Mouse (Mus musculus) neural tube, embryonic 14.5 days (tissue): ENCODE results near the gene Rad9a. TPM values are rescaled to one million over a fixed set of nuclear protein-coding genes. Genes with fewer than 3 reads are reported as not detected.
A peak's percentile ranks its signal among the peaks of the same experiment; 100 is the strongest.

Experiments used
- ATAC-seq: fragments of 200-750 bp; cut with Nextera tagmentation; 2 replicates; pipeline ENCODE4 v1.8.0; 2017; ENCODE audit warnings: low read depth, mild to moderate bottlenecking, moderate TSS enrichment, moderate library complexity
- H3K27ac ChIP-seq: fragments of 300-500 bp; sonication (generic); 2 replicates; pipeline ENCODE4 v1.5.1; 2014; ENCODE audit warnings: low read depth, mild to moderate bottlenecking, control low read depth, low read length, moderate library complexity, mixed read lengths
- H3K27me3 ChIP-seq: fragments of 300-500 bp; sonication (generic); 2 replicates; pipeline ENCODE4 v1.6.1; 2014; ENCODE audit warnings: low read length; ENCODE audit not compliant: control insufficient read depth, insufficient read depth
- H3K36me3 ChIP-seq: fragments of 300-500 bp; sonication (generic); 2 replicates; pipeline ENCODE4 v1.6.1; 2014; ENCODE audit warnings: low read length, mixed read lengths; ENCODE audit not compliant: control insufficient read depth, insufficient read depth
- H3K4me1 ChIP-seq: fragments of 300-500 bp; sonication (generic); 2 replicates; pipeline ENCODE4 v1.6.1; 2014; ENCODE audit warnings: low read length; ENCODE audit not compliant: control insufficient read depth, insufficient read depth
- H3K4me2 ChIP-seq: fragments of 300-500 bp; sonication (generic); 2 replicates; pipeline ENCODE4 v1.6.1; 2014; ENCODE audit warnings: mild to moderate bottlenecking, low read depth, low read length, control low read depth
- H3K4me3 ChIP-seq: fragments of 300-500 bp; sonication (generic); 2 replicates; pipeline ENCODE4 v1.5.1; 2014; ENCODE audit warnings: low read depth, low read length, control low read depth, mixed read lengths
- H3K9ac ChIP-seq: fragments of 300-500 bp; sonication (generic); replicated peaks from 2 replicates; pipeline ENCODE4 v1.6.1; 2014; ENCODE audit warnings: low read depth, mild to moderate bottlenecking, control low read depth, low read length, mixed read lengths
- H3K9me3 ChIP-seq: fragments of 300-500 bp; sonication (generic); 2 replicates; pipeline ENCODE4 v1.6.1; 2016; ENCODE audit warnings: low read length; ENCODE audit not compliant: control insufficient read depth
- WGBS: fragments of 180-500 bp; shearing (Covaris S2); extraction: QIAGEN DNeasy Blood & Tissue Kit; methylation state at CpG from one replicate; pipeline ENCODE4 v1.1.7; 2014; 5-methylcytosine and 5-hydroxymethylcytosine counted together
- polyA plus RNA-seq: library from polyadenylated mRNA; unstranded; fragments of >200 nt; fragmentation: Nextera tagmentation; extraction: Ambion mirVana; gene quantifications from 2 replicates; pipeline ENCODE4 v1.2.1, GENCODE M21; 2014

Gene Rad9a
- polyA plus RNA-seq, 1 experiment from 2014 or later: 23.0 TPM

DNA sequence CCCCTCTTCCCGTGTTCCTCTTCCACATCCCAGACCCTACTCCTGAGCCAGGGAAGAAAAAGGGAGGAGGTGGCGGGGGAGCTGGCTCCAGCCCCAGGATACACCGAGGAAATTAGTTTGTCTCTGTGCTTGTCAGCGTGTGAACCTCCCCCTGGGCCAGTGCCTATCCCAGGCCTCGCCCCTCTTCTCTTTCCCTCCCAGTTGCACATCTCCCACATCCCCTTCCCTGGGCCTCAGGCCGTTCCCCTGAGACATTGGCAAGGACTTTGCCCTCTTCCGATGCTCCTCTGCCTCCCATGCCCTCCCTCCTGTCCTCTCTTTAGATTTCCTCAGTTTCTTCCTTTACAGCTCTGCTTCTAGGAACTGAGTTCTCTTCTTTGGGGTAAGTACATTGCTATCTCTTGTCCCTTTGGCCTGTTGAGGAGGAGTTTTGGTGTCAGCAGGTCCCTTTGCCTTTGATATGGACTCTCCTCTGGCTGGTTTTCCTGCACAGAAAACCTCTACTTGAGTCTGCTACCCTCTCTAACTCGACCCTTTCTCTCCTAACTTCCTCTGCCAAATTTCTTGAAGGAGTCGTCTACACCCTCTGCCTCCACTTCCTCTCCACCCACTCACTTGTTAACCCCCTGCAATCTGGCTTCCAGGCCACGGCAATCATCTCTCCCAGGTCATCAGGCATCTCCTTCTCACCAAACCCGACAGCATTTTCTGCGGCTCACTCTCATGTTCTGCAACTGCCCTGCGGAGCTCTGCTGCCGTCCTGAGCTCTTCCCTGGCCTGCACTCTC is 19.7 kb upstream of the Rad9a start:
- H3K4me1 ChIP-seq: no peaks in the 10 kb centered on the region
- ATAC-seq: peak; percentile 21; the same call in 1 of the 2 replicates
- no peaks in the 10 kb centered on the region for H3K36me3 ChIP-seq
- peaks cover 6% of the 10 kb centered on the region; the same call in 1 of the 2 replicates for H3K27me3 ChIP-seq
- H3K4me3 ChIP-seq: no peak overlapping the region
- H3K9ac ChIP-seq: no peak overlapping the region
- WGBS: 44% methylated on average over 14 of the region's 14 CpGs
- H3K9me3 ChIP-seq: no peaks in the 10 kb centered on the region
- no peak overlapping the region for H3K4me2 ChIP-seq
- no peak overlapping the region for H3K27ac ChIP-seq

DNA sequence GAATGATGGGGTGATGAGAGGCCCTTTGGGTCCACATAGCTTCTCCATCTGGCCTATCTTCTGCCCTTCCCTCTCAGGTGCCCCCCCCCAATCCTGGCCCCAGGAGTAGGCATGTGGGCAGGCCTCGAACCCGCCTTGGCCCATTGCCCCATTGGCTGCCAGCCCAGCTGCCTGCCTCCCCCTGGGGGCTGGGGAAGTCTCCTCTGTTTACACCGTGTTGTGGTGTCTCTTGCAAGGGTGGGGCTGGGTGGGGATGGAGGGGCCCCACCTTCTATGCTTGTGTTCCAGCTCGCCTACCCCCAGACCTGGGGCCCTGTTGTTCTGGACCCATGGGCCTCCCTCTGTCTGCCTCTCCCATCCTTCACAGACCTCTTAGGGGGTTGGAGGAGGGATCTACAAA is 19.0 kb upstream of the Rad9a start:
- H3K36me3 ChIP-seq: no peaks in the 10 kb centered on the region
- peaks cover 6% of the 10 kb centered on the region; the same call in 1 of the 2 replicates for H3K27me3 ChIP-seq
- H3K9me3 ChIP-seq: no peaks in the 10 kb centered on the region
- no peak overlapping the region for H3K4me3 ChIP-seq
- WGBS: 50% methylated on average over 4 of the region's 4 CpGs
- H3K9ac ChIP-seq: 0 out of 2 replicates have a peak overlapping the region, but pooled peaks have one; percentile 13
- ATAC-seq: no peak
- H3K27ac ChIP-seq: no peak overlapping the region
- peaks cover under 1% of the 10 kb centered on the region; the same call in 1 of the 2 replicates for H3K4me1 ChIP-seq
- H3K4me2 ChIP-seq: no peak overlapping the region

DNA sequence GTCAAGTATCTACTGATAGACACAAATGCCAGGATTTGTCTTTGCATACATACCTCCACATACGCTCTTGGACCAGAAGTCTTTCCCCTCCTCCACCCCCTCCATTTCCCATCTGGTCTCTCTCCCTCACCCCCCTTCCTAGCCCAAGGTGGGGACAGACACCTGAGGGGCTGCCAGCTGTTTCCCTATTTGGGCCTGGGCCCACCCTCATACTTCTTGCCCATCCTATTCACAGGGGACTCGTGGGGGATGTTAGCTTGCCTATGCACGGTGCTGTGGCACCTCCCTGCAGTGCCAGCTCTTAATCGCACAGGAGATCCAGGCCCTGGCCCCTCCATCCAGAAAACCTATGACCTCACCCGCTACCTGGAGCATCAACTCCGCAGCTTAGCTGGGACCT is 18.5 kb upstream of the Rad9a start:
- Histone ChIP-seq H3K9me3 (no peaks in the 10 kb centered on the region), H3K36me3 (no peaks in the 10 kb centered on the region), H3K4me3 (no peak overlapping the region), H3K9ac (no peak overlapping the region), H3K4me2 (no peak overlapping the region), H3K27me3 (peaks cover 6% of the 10 kb centered on the region; the same call in 1 of the 2 replicates), H3K27ac (no peak overlapping the region), H3K4me1 (peaks cover 5% of the 10 kb centered on the region; the same call in 1 of the 2 replicates)
- no peak for ATAC-seq
- WGBS: 82% methylated on average over 6 of the region's 6 CpGs

DNA sequence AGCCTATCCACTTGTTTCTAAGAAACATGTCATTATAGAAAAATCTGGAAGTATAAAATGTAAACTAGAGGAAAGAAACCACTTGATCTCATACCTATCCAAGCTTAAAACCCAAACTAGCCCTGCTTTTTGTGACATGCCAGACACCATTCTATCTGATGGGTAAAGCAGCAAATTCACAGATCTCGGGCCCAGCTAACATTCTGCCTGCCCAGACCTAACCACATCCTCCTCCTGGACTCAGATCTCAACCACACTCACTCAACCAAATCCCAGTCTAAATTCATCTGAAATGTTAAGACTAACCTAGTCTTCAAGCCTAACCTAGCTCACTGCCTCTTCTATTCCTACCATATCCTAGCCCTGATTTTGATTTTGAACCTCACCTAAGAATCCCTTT is 17.3 kb upstream of the Rad9a start:
- Histone ChIP-seq H3K9ac (no peak overlapping the region), H3K9me3 (no peaks in the 10 kb centered on the region), H3K4me2 (no peak overlapping the region), H3K36me3 (no peaks in the 10 kb centered on the region), H3K27ac (no peak overlapping the region), H3K27me3 (peaks cover 14% of the 10 kb centered on the region; the same call in 1 of the 2 replicates), H3K4me3 (no peak overlapping the region), H3K4me1 (peaks cover 14% of the 10 kb centered on the region; the same call in 1 of the 2 replicates)
- ATAC-seq: no peak
- 81% methylated on average over 1 of the region's 1 CpGs for WGBS

DNA sequence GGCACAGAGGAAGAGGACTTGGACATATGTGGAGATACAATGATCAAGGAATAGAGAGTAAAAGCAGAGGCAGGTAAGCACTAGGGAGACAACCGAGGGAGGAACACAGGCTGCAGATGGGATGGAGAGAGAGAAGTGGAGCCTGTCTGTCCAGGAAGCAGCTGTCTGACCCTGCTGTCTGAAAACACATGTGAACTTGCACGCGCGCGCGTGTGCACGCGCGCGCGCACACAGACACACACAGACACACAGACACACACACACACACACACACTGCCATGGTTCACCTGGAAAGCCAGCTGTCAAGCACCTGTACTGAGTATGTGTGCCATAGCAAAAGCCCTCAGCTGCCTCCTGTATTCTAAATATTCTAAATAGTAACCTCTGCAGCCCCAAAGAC is 16.8 kb upstream of the Rad9a start:
- Histone ChIP-seq H3K4me3 (no peak overlapping the region), H3K9me3 (no peaks in the 10 kb centered on the region), H3K36me3 (no peaks in the 10 kb centered on the region), H3K27ac (no peak overlapping the region), H3K4me2 (no peak overlapping the region), H3K27me3 (peaks cover 18% of the 10 kb centered on the region; the same call in 1 of the 2 replicates), H3K4me1 (peaks cover 14% of the 10 kb centered on the region; the same call in 1 of the 2 replicates), H3K9ac (no peak overlapping the region)
- ATAC-seq: no peak
- whole genome bisulfite sequencing: 88% methylated on average over 11 of the region's 11 CpGs

DNA sequence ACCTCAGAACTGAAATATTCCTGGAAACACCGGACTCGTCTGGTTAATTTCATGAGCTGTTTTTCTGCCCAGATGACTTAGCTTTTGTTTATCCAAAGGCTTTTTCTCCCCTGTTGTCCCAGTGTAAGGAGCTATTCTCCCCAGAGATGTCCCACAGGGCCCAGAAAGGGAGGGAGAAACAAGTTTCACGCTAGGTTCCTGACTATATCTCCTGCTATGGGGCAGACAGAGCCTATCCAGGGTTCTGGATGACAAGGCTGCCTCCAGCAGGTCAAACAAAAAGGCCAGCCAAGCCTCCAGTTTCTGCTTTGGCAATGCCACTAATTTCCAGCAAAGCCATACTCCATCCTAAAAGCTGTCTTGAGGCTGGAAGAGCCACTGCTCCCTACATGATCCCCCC is 16.4 kb upstream of the Rad9a start:
- 61% methylated on average over 3 of the region's 3 CpGs for WGBS
- no peak for ATAC-seq
- no peak overlapping the region for H3K27ac ChIP-seq
- no peaks in the 10 kb centered on the region for H3K9me3 ChIP-seq
- no peak overlapping the region for H3K4me2 ChIP-seq
- peaks cover 14% of the 10 kb centered on the region; the same call in 1 of the 2 replicates for H3K4me1 ChIP-seq
- H3K36me3 ChIP-seq: no peaks in the 10 kb centered on the region
- H3K9ac ChIP-seq: no peak overlapping the region
- H3K27me3 ChIP-seq: peaks cover 18% of the 10 kb centered on the region; the same call in 1 of the 2 replicates
- H3K4me3 ChIP-seq: no peak overlapping the region

DNA sequence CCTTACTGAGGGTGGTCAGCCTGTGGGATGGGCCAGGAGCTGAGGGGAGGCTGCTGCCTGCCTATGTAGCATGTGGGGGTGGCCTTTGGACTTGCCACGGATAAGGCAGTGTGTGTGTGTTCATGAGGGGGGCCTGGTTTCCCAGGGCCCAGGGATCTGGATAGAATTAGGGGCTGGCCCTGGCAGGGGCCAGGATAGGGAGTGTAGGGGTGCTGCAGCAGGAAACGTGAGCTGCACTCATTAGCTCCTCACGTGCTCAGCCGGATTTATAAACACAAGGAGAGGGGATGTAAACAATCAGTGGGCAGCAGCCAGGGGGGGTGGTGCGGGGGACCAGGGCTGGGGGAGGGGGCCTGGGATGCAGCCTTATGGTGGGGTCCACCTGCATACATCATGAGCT is 15.7 kb upstream of the Rad9a start:
- no peak overlapping the region for H3K4me3 ChIP-seq
- H3K9me3 ChIP-seq: no peaks in the 10 kb centered on the region
- H3K27ac ChIP-seq: no peak overlapping the region
- peaks cover 18% of the 10 kb centered on the region; the same call in 1 of the 2 replicates for H3K27me3 ChIP-seq
- H3K4me2 ChIP-seq: no peak overlapping the region
- H3K9ac ChIP-seq: no peak overlapping the region
- H3K4me1 ChIP-seq: peaks cover 14% of the 10 kb centered on the region; the same call in 1 of the 2 replicates
- H3K36me3 ChIP-seq: no peaks in the 10 kb centered on the region
- 14% methylated on average over 5 of the region's 5 CpGs for WGBS
- no peak for ATAC-seq

DNA sequence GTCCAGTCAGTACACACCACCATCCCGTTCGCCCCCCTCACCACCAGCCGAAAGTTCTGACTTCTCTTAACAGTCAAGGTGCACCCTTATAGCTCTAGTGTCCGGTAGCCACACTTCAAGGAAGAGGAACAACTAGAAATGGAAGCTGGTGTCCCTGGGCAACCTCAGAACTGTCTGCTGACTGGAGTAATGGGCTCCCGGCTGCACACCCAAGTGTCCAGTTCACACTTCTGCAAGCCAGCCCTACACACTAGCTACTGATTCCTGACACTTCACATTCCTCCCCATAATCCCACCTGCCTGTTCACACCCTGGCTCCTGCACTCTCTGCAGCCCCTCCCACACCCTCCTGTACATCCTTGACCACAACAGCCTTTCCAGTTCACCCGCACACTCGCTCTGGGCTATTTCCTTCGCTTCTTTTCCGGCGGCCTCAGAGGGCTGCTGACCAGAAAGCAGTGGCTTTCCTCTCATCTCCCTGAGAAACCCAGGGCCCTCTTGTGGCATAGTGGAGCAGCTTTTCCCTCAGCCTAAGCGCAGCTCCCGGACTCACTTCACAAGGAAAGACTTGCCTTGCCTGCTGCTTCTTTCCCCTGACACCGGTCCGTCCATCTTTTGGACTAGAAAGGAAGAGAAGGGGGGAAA is 14.7 kb upstream of the Rad9a start:
- Histone ChIP-seq H3K4me3 (no peak overlapping the region), H3K9me3 (no peaks in the 10 kb centered on the region), H3K27me3 (peaks cover 18% of the 10 kb centered on the region; the same call in 1 of the 2 replicates), H3K9ac (no peak overlapping the region), H3K27ac (no peak overlapping the region), H3K36me3 (no peaks in the 10 kb centered on the region), H3K4me2 (peak overlapping the region; percentile 16; the same call in 1 of the 2 replicates), H3K4me1 (peaks cover 14% of the 10 kb centered on the region; the same call in 1 of the 2 replicates)
- WGBS: 20% methylated on average over 14 of the region's 14 CpGs
- ATAC-seq: no peak

DNA sequence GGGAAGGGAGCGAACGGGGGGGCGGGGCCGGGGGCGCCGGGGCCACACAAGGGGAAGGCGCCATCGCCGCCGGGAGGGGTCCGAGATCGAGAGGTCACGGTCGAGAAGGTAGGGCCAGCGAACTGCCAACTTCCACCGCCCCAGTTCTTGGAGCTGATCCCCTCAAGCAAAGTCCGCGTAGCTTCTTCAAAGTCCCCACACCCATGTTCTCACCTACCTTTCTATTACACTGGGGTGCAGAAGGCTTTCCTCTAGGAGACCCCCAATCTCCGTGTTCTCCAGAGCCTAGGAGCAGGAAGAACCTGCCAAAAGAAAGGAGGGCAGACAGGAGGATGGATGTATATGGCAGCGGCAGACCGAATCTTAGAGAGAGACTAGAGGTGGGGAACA is 14.0 kb upstream of the Rad9a start:
- H3K4me1 ChIP-seq: peaks cover 14% of the 10 kb centered on the region; the same call in 1 of the 2 replicates
- H3K27ac ChIP-seq: no peak overlapping the region
- ATAC-seq: no peak
- 4% methylated on average over 20 of the region's 21 CpGs for WGBS
- H3K27me3 ChIP-seq: peaks cover 18% of the 10 kb centered on the region; the same call in 1 of the 2 replicates
- H3K9ac ChIP-seq: peak overlapping the region; percentile 56
- H3K36me3 ChIP-seq: no peaks in the 10 kb centered on the region
- H3K4me2 ChIP-seq: peak overlapping the region; percentile 94
- peak overlapping the region; percentile 44 for H3K4me3 ChIP-seq
- H3K9me3 ChIP-seq: no peaks in the 10 kb centered on the region
